Mouse (Mus musculus): ENCODE data around the gene Olfr868.

Gene Olfr868

DNA sequence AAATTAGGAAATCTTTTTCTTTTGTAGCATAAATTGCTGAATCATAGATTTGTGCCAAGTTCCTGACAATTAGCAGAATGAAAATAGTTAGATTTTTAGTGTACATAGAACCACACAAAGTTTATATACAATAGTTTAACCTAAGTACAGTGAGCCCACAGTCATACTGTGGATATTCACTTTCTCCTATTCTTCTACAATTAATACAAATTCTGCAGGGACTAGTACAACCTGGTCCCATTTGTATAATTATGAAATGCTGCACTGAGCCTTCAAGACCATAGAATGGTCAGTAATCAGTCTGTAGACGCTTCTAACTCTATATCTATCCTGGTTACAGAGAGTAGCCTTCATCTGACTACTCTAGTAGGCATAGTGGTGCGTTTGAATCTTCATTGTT, at the start of gene Olfr868:
Gene Olfr868, plus strand, starts transcription at position 301 of the 400 bp plus-strand sequence.
- no peak for DNase-seq

DNA sequence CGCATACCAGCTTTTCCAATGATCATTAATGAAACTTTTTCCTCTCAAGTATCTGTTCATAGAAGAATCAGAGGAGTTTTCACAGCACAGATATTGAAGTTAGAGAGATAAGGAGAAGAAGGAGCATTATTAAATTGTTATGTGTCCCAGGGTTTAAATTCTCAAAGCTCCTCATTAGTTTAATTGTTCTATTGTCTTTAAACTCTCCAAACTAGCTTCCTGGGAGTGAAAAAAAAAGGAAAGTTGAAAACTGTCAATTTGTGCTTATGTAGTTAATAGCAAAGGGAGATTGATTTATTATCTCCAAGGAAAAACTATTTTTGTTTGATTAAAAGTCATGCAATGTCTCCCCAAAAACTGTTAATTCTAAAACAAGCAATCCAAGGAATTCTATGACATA, 41.0 kb upstream of the Olfr868 start, which contains the start of gene Olfr867:
Gene Olfr867, minus strand, starts transcription at position 101 of the 400 bp plus-strand sequence.
- no peak for DNase-seq

DNA sequence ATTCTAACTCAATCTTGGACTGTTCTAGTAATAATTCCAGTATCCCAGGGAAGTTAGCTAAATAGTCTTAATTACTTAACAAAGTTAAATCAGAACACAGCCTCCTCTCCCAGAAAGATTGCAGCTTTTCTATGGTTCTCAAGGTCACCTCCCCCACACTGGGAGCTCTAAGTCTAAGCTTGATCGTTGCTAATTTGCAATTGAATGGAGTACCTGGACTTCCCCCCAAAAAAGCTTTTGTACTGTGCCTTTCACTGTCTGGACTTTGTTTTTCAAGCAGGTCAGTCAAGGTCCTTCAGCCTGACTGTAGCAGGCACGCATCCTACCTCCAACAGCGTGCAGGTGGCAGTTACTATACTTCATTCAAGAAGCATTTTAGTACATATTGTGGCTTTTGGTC, 28.2 kb upstream of the Olfr868 start:
- DNase-seq, result no peak

DNA sequence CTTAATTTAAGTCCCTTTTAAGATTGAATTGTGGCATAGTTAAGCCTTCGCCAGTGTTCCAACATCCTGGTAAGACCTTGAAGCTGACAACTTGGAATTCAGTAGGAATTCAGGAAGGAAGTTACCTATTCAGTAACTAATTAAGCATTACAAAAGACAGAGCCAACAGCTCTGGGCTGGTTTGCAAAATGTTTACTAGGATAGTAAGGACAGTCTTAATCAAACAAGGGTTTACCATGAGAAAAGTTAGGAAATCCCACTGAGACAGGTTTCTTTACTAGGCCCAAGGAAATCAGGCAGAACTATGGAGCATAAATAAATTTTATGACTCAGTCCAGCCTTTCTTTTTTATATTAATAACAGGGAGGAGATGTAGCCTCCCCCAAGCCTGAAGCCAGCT, 27.1 kb upstream of the Olfr868 start:
- no peak for DNase-seq

DNA sequence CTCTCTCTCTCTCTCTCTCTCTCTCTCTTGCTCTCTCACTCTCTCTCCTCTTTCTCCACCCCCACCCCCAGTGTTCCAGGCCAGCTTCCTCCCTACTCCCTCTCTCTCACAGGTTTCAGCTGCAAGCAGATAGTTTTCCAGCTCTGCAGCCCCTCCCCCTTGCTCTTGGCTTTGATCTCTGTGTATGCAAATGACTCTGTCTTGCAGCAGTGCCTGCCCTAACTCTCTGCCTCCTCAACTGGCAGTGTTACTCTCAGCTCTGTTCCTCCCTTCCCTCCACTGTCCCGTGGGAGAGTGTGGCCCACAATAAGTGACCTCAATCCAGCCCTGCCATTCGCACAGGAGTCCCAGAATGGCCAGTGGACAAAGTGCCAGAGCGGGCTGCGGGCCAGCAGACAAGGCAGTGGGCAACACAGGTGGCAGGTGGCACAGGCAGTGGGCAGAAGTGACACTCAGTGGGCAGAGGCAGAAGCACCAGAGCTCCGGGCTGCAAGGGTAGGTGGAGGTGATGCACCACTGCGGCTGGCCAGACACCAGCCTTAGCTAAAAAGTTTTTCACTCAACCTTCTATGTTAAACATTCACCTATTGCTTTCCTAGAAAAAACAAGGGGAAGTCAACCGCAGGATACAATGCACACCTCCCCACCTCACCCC, 24.8 kb upstream of the Olfr868 start:
- no peak for DNase-seq

DNA sequence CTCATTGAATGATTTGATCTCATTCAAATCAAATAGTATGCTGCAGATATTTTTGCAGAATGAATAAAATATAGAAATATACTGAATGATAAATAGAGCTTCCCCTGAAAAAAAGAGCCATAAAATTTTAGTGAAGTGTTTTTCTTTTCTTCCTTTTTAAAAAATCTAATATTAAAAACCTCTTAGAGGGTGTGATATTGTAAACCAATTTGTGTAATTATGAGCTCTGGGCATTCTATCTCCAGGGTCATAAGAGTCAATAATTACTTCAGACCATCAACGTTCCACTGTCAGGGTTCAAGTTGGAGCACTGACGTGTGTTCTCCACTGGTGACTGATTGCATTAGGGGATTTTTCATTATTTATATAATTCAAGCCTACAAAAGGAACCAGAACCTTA, 30.3 kb downstream of the Olfr868 start, which contains the start of gene Olfr869:
Gene Olfr869, plus strand, starts transcription at position 301 of the 400 bp plus-strand sequence.
- no peak for DNase-seq

DNA sequence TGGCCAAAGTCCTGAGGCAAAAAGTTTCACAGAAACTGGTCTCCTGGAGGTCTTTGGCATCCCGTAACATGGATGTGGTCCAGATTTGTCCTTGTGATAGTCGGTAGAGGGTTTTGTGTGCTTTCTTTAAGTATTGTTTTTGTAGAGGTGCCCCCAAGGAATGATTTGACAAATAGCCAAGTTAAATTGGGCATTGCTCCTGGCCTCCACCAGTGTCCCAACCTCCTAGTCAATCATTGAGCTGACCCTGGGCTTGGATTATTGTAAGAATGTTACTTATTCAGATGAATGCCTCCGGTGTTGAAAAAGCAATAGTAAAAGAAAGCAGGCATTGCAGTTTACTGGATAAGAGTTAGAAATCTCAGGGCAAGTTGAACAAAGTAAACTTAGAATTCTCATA, 51.3 kb downstream of the Olfr868 start:
- DNase-seq, result no peak

Data from lung, postnatal 4 days (tissue).